Mouse (Mus musculus) heart, adult 2 months (tissue): ENCODE measurements at regions not wholly inside any gene's neighbourhood (a gene's known extent, or its start where the extent isn't known, plus 50 kb on each side); places are given as distances from the start of the nearest gene placed in this dataset.

Source experiments
- CTCF ChIP-seq: fragments of 200-600 bp; IDR thresholded peaks from 2 replicates; pipeline ENCODE4 v1.8.1; 2022; ENCODE audit warnings: antibody characterized with exemption, mild to moderate bottlenecking, moderate library complexity
- EP300 ChIP-seq: fragments of 200-500 bp; IDR thresholded peaks from 2 replicates; pipeline ENCODE4 v1.6.1; 2011; ENCODE audit warnings: low read depth, low read length, control low read depth; ENCODE audit not compliant: insufficient read depth
- POLR2A ChIP-seq: fragments of 200-500 bp; IDR thresholded peaks from 2 replicates; pipeline ENCODE4 v1.6.1; 2011; ENCODE audit warnings: mild to moderate bottlenecking, low read depth, low read length, control low read depth; ENCODE audit not compliant: insufficient read depth

DNA sequence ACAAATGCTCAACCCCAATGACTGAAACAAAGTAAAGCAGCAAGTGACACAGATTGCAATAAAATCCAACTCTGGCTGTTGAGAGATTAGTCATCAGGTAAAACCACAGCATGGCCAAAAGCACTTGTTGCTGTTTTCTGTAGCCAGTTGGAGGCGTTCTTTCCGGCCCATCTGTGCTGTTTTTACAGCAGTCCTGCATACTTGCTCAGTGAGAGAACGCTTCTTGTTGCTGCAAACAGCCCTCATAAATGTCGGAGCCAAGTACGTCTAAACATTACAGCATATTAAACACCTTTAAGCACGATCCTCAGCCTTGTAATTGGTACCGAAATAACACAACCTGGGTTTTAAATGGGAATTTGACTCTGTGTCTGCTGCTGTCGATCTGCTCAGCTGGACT is 65.6 kb upstream of the Hs3st3a1 start:
- no peak for TF ChIP-seq CTCF
- TF ChIP-seq POLR2A = no peak
- TF ChIP-seq EP300 = no peak
